Mouse (Mus musculus) heart, postnatal 14 days (tissue): Measurements from ENCODE around the gene Gm26920. TPM values are rescaled to one million over a fixed set of nuclear protein-coding genes. Genes with fewer than 3 reads are reported as not detected.

ENCODE experiments used
- DNase-seq, 2 experiments: peaks; one replicate each; pipeline ENCODE4 v3.0.0; 2021 to 2022
- intact Hi-C: fragments of 180-260 bp; cut with DNase I; formaldehyde crosslinking; loops from one replicate; pipeline ENCODE4 v1.15.1; 2025
- microRNA-seq, 2 experiments: library from miRNA; unstranded; fragments of <30 nt; microRNA quantifications; one replicate each; pipeline ENCODE4 v1.2.0; 2021 to 2022
- total RNA-seq, 2 experiments: library from RNA; stranded (reverse); gene quantifications; 2 replicates each; pipeline ENCODE4 v1.2.3; 2021

The Gm26920 gene
- total RNA-seq, 2 experiments from 2014 or later = not detected

DNA sequence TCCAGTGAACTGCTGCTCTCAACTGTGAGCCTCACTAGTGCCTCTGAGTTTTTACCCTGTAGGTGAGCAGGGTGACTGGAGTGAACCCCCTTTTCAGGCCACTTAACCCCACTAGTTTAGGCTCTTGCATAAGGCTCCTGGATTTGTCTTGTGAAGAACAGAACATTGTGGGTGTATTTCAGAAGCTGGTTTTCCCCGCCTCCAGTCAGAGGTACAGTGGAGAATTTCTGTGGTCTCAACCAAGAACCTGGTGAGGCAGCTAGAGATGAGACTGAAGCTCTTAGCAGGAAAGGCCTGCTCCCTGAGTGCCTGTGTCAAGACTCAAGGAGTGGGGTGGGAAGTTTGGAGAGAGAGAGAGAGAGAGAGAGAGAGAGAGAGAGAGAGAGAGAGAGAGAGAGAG is 82.6 kb downstream of the Gm26920 start:
- no peak for DNase-seq
- intact Hi-C loops = no loop called here

Small RNA genes within 50 kb of the gene (microRNA-seq; reads per million reads assigned to microRNA genes)
- gene Gm23368 = 0 reads per million in 2 experiments

Other genes starting within 250 kb of the Gm26920 start
- gene Zfp940, start 236.7 kb downstream of the Gm26920 start, total RNA-seq = 1 to 10 TPM in 1 of 2 experiments, under 1 TPM in 1; 0.83 to 1.5 TPM
- gene Zfp420, start 230.4 kb downstream of the Gm26920 start, total RNA-seq = 1 to 10 TPM; 2.5 to 2.8 TPM
- 10 to 100 TPM in 1 of 2 experiments, 1 to 10 TPM in 1; 9.7 to 10.4 TPM for gene Zfp27, start 183.8 kb downstream of the Gm26920 start, total RNA-seq
- gene Zfp383, start 182.2 kb downstream of the Gm26920 start, total RNA-seq = 1 to 10 TPM; 7.3 to 8.1 TPM
- gene Zfp74, start 136.3 kb downstream of the Gm26920 start, total RNA-seq = 1 to 10 TPM; 6.1 to 6.4 TPM
- gene Zfp568, start 106.5 kb downstream of the Gm26920 start, total RNA-seq = 10 to 100 TPM; 32.0 to 41.7 TPM
- gene Zfp14, start 39.0 kb downstream of the Gm26920 start, total RNA-seq = 1 to 10 TPM; 2.2 to 3.3 TPM
- 1 to 10 TPM; 2.0 to 2.1 TPM for gene Zfp82, start 17.5 kb downstream of the Gm26920 start, total RNA-seq
- 1 to 10 TPM; 1.5 to 1.8 TPM for gene Zfp566, start 117 bp upstream of the Gm26920 start, total RNA-seq
- gene Zfp260, start 4.4 kb upstream of the Gm26920 start, total RNA-seq = 10 to 100 TPM; 35.9 to 40.9 TPM
- 1 to 10 TPM; 4.2 to 4.4 TPM for gene Zfp382, start 31.5 kb upstream of the Gm26920 start, total RNA-seq
- 10 to 100 TPM; 29.6 to 34.9 TPM for gene Zfp146, start 79.3 kb upstream of the Gm26920 start, total RNA-seq
- 1,000 to 10,000 TPM; 1,873 to 1,882 TPM for gene Cox7a1, start 93.7 kb upstream of the Gm26920 start, total RNA-seq
- 100 to 1,000 TPM; 285 to 301 TPM for gene Capns1, start 108.4 kb upstream of the Gm26920 start, total RNA-seq
- 10 to 100 TPM; 52.8 to 55.5 TPM for gene Polr2i, start 141.5 kb upstream of the Gm26920 start, total RNA-seq
- gene Tbcb, start 141.9 kb upstream of the Gm26920 start, total RNA-seq = 10 to 100 TPM; 47.4 to 60.8 TPM
- not detected for gene Ovol3, start 145.3 kb upstream of the Gm26920 start, total RNA-seq
- under 1 TPM; 0.22 to 0.43 TPM for gene Thap8, start 189.7 kb upstream of the Gm26920 start, total RNA-seq
- 1 to 10 TPM; 2.7 to 2.9 TPM for gene Wdr62, start 190.0 kb upstream of the Gm26920 start, total RNA-seq
- gene Clip3, start 201.3 kb upstream of the Gm26920 start, total RNA-seq = 10 to 100 TPM in 1 of 2 experiments, 1 to 10 TPM in 1; 7.0 to 14.1 TPM
- gene Alkbh6, start 218.3 kb upstream of the Gm26920 start, total RNA-seq = 10 to 100 TPM; 22.0 to 23.0 TPM
- gene Syne4, start 224.4 kb upstream of the Gm26920 start, total RNA-seq = 1 to 10 TPM; 1.4 to 1.8 TPM
- under 1 TPM; 0.85 to 0.88 TPM for gene E130208F15Rik, start 231.3 kb upstream of the Gm26920 start, total RNA-seq
- 10 to 100 TPM; 12.1 to 12.8 TPM for gene Sdhaf1, start 233.5 kb upstream of the Gm26920 start, total RNA-seq